Mouse (Mus musculus): ENCODE measurements around the gene Ap1ar. TPM values are rescaled to one million over a fixed set of nuclear protein-coding genes. Genes with fewer than 3 reads are reported as not detected.

Ap1ar gene
- total RNA-seq, 2 experiments from 2014 or later = 76.8 to 82.4 TPM

DNA sequence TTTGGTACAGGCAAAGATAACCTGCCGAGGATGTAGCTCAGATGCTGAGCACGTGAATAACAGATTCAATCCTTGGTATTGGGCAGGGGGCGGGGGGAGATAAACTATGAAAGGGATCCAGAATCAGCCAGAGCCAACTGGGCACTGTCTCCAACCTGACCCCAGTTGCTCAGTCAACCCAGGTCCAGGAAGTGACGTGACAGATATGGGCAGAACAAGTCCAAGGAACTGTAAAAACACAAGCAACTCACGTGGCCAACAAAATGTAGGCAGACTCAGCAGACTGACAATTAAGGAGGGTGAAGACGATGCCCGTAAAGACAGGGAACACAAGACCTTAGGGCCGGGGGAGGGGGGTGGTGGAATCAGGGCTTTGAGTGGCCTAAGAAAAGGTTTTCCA is 74.9 kb downstream of the Ap1ar start:
- DNase-seq (ENCODE audit: low spot score in 2 of 2) = no peak

- DNase-seq (ENCODE audit: low spot score in 2 of 2) = peak; percentile 69 to 73
Measured at GRCm38 (mm10) chr3:127759212-127759611, 78.1 kb downstream of the Ap1ar start.

DNA sequence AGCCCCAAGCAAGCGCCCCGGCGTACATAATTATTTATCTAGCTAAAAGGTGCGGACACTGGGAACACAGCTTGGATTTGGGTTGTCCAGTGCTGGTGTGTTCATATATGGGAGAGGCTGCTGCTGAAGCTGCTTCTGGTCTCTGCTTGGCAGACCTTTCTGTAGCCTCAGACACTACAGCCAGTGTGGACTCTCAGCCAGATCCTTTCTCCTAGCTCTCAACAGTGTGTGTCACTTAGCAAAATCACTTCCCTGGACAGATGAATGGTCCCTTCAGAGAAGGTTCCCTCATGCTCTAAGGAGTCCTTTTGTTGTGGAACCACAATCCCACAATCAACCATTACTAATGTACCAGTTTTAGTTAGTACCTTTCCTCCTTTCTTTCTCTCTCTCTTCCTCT is 78.5 kb downstream of the Ap1ar start:
- DNase-seq (ENCODE audit: low spot score in 2 of 2) = no peak

DNA sequence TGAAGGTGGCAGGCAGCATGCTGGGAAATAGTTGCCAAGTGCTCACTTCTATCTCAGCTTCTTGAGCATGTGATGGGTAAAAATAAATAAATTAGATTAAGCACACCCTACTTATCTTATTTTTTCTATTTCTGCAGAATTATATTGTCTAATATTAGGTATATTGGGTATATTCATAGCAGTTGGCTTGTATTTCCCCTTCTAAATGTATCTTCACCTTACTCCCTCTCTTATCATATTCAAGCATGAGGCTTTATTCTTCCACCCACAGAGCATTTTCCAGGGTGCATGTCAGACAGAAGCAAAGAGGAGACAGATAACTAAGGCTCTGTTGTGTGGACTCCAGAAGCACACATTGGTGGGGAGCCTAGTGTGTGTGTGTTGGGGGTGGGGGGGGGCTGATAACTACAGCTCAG is 79.4 kb downstream of the Ap1ar start:
- DNase-seq (ENCODE audit: low spot score in 2 of 2) = no peak

Other genes starting within 250 kb of the Ap1ar start
- gene Neurog2, start 204.4 kb downstream of the Ap1ar start, total RNA-seq (2021) = 1 to 10 TPM; 2.1 to 2.4 TPM
- 1 to 10 TPM; 7.9 to 9.2 TPM for gene Alpk1, start 57.0 kb downstream of the Ap1ar start, total RNA-seq (2021)
- gene Tifa, start 47.7 kb downstream of the Ap1ar start, total RNA-seq (2021) = 1 to 10 TPM; 3.8 to 3.9 TPM
- 1 to 10 TPM; 5.8 to 6.4 TPM for gene Fam241a, start 58.8 kb upstream of the Ap1ar start, total RNA-seq (2021)